Mouse (Mus musculus) liver, embryonic 12.5 days (tissue): Measurements from ENCODE around the gene Fhit. TPM values are rescaled to one million over a fixed set of nuclear protein-coding genes. Genes with fewer than 3 reads are reported as not detected.

ENCODE experiments used
- ATAC-seq: fragments of 200-750 bp; cut with Nextera tagmentation; 2 replicates; pipeline ENCODE4 v1.8.0; 2017; ENCODE audit warnings: moderate number of reproducible peaks, mild to moderate bottlenecking, moderate library complexity
- H3K27ac ChIP-seq: fragments of 300-500 bp; sonication (generic); 2 replicates; pipeline ENCODE4 v1.5.1; 2016; ENCODE audit warnings: mild to moderate bottlenecking
- H3K27me3 ChIP-seq: fragments of 300-500 bp; sonication (generic); replicated peaks from 2 replicates; pipeline ENCODE4 v1.6.1; 2016; ENCODE audit warnings: mild to moderate bottlenecking, moderate library complexity
- H3K36me3 ChIP-seq: fragments of 300-500 bp; sonication (generic); 2 replicates; pipeline ENCODE4 v1.6.1; 2016; ENCODE audit warnings: mild to moderate bottlenecking, moderate library complexity
- H3K4me1 ChIP-seq: fragments of 300-500 bp; sonication (generic); 2 replicates; pipeline ENCODE4 v1.6.1; 2016
- H3K4me2 ChIP-seq: fragments of 300-500 bp; sonication (generic); 2 replicates; pipeline ENCODE4 v1.6.1; 2016; ENCODE audit warnings: mild to moderate bottlenecking, moderate library complexity
- H3K4me3 ChIP-seq: fragments of 300-500 bp; sonication (generic); 2 replicates; pipeline ENCODE4 v1.5.1; 2016; ENCODE audit warnings: mild to moderate bottlenecking, moderate library complexity
- H3K9ac ChIP-seq: fragments of 300-500 bp; sonication (generic); 2 replicates; pipeline ENCODE4 v1.6.1; 2016; ENCODE audit warnings: mild to moderate bottlenecking, moderate library complexity
- H3K9me3 ChIP-seq: fragments of 300-500 bp; sonication (generic); replicated peaks from 2 replicates; pipeline ENCODE4 v1.6.1; 2016; ENCODE audit warnings: mild to moderate bottlenecking, moderate library complexity
- WGBS: fragments of 180-500 bp; shearing (Covaris S2); methylation state at CpG from one replicate; pipeline ENCODE4 v1.1.7; 2016; ENCODE audit not compliant: insufficient replicate concordance; 5-methylcytosine and 5-hydroxymethylcytosine counted together
- polyA plus RNA-seq: library from polyadenylated mRNA; unstranded; fragments of >200 nt; fragmentation: Nextera tagmentation; extraction: Ambion mirVana; gene quantifications from 2 replicates; pipeline ENCODE4 v1.2.1, GENCODE M21; 2016

Gene Fhit
- polyA plus RNA-seq, 1 experiment from 2014 or later: 2.1 TPM

DNA sequence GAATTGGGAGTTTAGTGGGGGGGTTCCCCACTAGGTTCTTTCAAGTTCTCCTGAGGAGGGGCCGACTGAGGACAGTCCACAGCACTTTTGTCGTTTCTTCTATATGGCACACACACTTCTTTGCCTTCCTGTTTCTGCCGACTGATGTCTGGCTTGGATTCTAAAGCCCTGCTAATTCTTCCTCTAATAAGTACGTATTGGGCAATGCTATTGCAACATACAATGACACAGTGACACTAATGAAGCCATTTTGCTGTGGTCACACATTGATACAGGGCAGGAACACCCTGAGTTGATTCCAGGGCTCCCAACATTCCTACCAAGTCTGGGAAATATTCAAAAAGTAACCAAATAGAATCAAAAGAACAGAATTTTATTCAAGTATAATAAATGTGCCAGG, 1032.2 kb downstream of the Fhit start:
- H3K4me1 ChIP-seq: no peaks in the 10 kb centered on the region
- ATAC-seq: no peak

DNA sequence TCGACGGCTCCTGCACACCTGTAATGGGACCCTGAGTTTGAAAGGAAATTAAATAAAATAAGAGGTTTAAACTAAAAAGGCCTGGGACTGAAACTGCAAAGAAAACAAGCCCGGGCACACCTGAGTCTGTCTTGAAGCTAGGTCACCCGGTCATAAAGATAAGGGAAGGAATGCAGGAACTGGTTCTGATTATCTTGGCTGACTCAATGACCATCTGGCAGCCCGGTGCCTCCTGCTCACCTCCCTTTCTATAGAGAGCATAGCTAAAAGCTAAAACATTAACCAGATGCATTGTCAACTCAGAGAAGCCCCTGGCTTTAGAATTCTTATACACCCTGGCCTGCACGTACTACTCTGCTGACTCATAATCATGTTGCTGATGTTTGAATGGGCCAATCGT, 1032.7 kb downstream of the Fhit start:
- no peak for ATAC-seq

More for the DNA sequence above, 1032.2 kb downstream of the Fhit start:
- WGBS: 66% methylated on average over 4 of the region's 4 CpGs
- no peaks in the 10 kb centered on the region for H3K27me3 ChIP-seq
- no peak overlapping the region for H3K4me2 ChIP-seq
- H3K4me3 ChIP-seq: no peak overlapping the region
- no peaks in the 10 kb centered on the region for H3K36me3 ChIP-seq
- H3K9ac ChIP-seq: no peak overlapping the region
- no peaks in the 10 kb centered on the region for H3K9me3 ChIP-seq
- no peak overlapping the region for H3K27ac ChIP-seq

GRCm38 (mm10) chr14:10126536-10126935, 1035.3 kb downstream of the Fhit start:
- Histone ChIP-seq H3K4me2 (no peak overlapping the region), H3K9ac (no peak overlapping the region), H3K9me3 (no peaks in the 10 kb centered on the region), H3K36me3 (no peaks in the 10 kb centered on the region), H3K27ac (no peak overlapping the region), H3K4me1 (no peaks in the 10 kb centered on the region), H3K27me3 (no peaks in the 10 kb centered on the region), H3K4me3 (no peak overlapping the region)
- ATAC-seq: no peak

More for the DNA sequence above, 1032.7 kb downstream of the Fhit start:
- no peaks in the 10 kb centered on the region for H3K36me3 ChIP-seq
- WGBS: 63% methylated on average over 7 of the region's 7 CpGs
- H3K4me1 ChIP-seq: no peaks in the 10 kb centered on the region
- no peak overlapping the region for H3K4me3 ChIP-seq
- H3K27ac ChIP-seq: no peak overlapping the region
- H3K9me3 ChIP-seq: no peaks in the 10 kb centered on the region
- no peak overlapping the region for H3K4me2 ChIP-seq
- no peak overlapping the region for H3K9ac ChIP-seq
- H3K27me3 ChIP-seq: no peaks in the 10 kb centered on the region

DNA sequence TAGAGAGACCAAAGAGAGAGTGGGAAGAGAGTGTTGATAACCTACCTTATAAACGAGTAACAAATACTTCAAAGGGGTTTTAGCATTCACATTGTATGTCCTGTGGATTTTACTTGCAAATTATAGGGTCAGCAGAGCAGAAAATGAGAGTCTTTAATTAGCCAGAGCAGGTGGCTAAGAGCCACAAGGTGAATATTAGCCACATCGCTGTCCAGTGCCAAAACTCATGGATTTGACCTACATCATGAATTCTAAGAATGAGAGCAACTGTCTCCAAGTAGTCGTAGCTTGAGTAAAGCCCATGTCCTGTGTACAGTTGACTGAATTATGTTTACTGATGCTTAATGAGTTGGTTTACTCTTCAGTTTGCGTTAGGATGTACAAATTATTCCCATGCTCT, 1039.7 kb downstream of the Fhit start:
- H3K4me3 ChIP-seq: no peak overlapping the region
- no peak overlapping the region for H3K4me2 ChIP-seq
- WGBS: 62% methylated on average over 4 of the region's 4 CpGs
- no peaks in the 10 kb centered on the region for H3K9me3 ChIP-seq
- no peak overlapping the region for H3K9ac ChIP-seq
- H3K36me3 ChIP-seq: no peaks in the 10 kb centered on the region
- H3K27me3 ChIP-seq: no peaks in the 10 kb centered on the region
- H3K4me1 ChIP-seq: no peaks in the 10 kb centered on the region
- no peak for ATAC-seq
- H3K27ac ChIP-seq: no peak overlapping the region

DNA sequence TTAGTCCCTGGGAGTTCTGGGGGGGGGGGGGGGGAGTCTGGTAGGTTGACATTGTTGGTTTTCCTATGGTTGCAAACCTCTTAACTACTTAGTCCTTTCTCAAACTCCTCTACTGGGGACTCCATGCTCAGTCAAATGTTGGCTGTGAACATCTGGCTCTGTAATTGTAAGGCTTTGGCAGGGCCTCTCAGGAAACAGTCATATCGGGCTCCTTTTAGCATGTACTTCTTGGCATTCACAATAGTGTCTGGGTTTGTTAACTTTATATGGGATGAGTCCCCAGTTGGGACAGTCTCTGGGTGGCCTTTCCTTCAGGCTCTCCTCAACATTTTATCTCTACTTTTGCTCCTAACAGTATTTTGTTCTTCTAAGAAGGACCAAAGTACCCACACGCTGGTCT, 1065.6 kb downstream of the Fhit start:
- no peaks in the 10 kb centered on the region for H3K36me3 ChIP-seq
- no peak overlapping the region for H3K9ac ChIP-seq
- H3K4me3 ChIP-seq: no peak overlapping the region
- no peaks in the 10 kb centered on the region for H3K27me3 ChIP-seq
- H3K27ac ChIP-seq: no peak overlapping the region
- no peaks in the 10 kb centered on the region for H3K9me3 ChIP-seq
- ATAC-seq: no peak
- H3K4me2 ChIP-seq: no peak overlapping the region
- no peaks in the 10 kb centered on the region for H3K4me1 ChIP-seq
- 68% methylated on average over 2 of the region's 2 CpGs for WGBS

GRCm38 (mm10) chr14:10079062-10079461, 1082.8 kb downstream of the Fhit start:
- 58% methylated on average over 3 of the region's 3 CpGs for WGBS

DNA sequence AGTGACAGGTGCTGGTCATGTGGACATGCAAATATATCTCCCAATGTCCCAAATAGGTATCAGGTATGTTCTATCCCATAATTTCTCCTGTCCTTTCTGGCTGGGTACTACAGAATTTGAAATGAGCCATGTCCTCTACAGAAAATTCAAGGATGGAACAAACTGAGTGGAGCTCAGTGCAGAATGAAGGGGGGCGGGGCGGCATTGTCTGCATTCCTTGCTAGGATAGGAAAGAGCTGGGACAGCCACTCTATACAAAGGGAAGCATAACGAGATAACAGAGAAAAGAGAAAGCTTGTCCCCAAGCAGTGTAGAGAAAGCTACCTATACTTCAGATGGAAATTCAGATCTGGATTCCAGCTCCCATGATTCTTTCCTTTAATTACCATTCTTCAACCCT, 1111.9 kb downstream of the Fhit start:
- H3K27me3 ChIP-seq: no peaks in the 10 kb centered on the region
- H3K9me3 ChIP-seq: no peaks in the 10 kb centered on the region
- H3K9ac ChIP-seq: no peak overlapping the region
- no peak overlapping the region for H3K4me3 ChIP-seq
- no peaks in the 10 kb centered on the region for H3K4me1 ChIP-seq
- no peak overlapping the region for H3K27ac ChIP-seq
- no peaks in the 10 kb centered on the region for H3K36me3 ChIP-seq
- WGBS: 61% methylated on average over 3 of the region's 3 CpGs
- no peak overlapping the region for H3K4me2 ChIP-seq
- ATAC-seq: no peak

More at GRCm38 (mm10) chr14:10079062-10079461, 1082.8 kb downstream of the Fhit start:
- Histone ChIP-seq H3K27me3 (no peaks in the 10 kb centered on the region), H3K9me3 (no peaks in the 10 kb centered on the region), H3K4me2 (no peak overlapping the region), H3K27ac (no peak overlapping the region), H3K36me3 (no peaks in the 10 kb centered on the region), H3K4me1 (no peaks in the 10 kb centered on the region), H3K4me3 (no peak overlapping the region), H3K9ac (no peak overlapping the region)
- ATAC-seq: no peak

- Histone ChIP-seq H3K4me1 (no peaks in the 10 kb centered on the region), H3K9ac (no peak overlapping the region), H3K4me3 (no peak overlapping the region), H3K36me3 (no peaks in the 10 kb centered on the region), H3K4me2 (no peak overlapping the region), H3K27me3 (no peaks in the 10 kb centered on the region), H3K9me3 (no peaks in the 10 kb centered on the region), H3K27ac (no peak overlapping the region)
- WGBS: 59% methylated on average over 2 of the region's 2 CpGs
- ATAC-seq: no peak
These were observed 1114.6 kb downstream of the Fhit start for GRCm38 (mm10) chr14:10047123-10047783.

- Histone ChIP-seq H3K36me3 (no peaks in the 10 kb centered on the region), H3K4me1 (no peaks in the 10 kb centered on the region), H3K4me3 (no peak overlapping the region), H3K9me3 (no peaks in the 10 kb centered on the region), H3K4me2 (no peak overlapping the region), H3K27me3 (no peaks in the 10 kb centered on the region), H3K9ac (no peak overlapping the region), H3K27ac (no peak overlapping the region)
- no peak for ATAC-seq
- WGBS: 54% methylated on average over 7 of the region's 7 CpGs
These were observed 1115.3 kb downstream of the Fhit start for GRCm38 (mm10) chr14:10046336-10047122.

- no peaks in the 10 kb centered on the region for H3K36me3 ChIP-seq
- H3K4me1 ChIP-seq: no peaks in the 10 kb centered on the region
- WGBS: 76% methylated on average over 6 of the region's 6 CpGs
- no peaks in the 10 kb centered on the region for H3K9me3 ChIP-seq
- H3K4me2 ChIP-seq: no peak overlapping the region
- no peaks in the 10 kb centered on the region for H3K27me3 ChIP-seq
- no peak overlapping the region for H3K27ac ChIP-seq
- no peak for ATAC-seq
- no peak overlapping the region for H3K9ac ChIP-seq
- H3K4me3 ChIP-seq: no peak overlapping the region
These were observed 1123.8 kb downstream of the Fhit start for GRCm38 (mm10) chr14:10038021-10038420.

GRCm38 (mm10) chr14:10036685-10037215, 1125.1 kb downstream of the Fhit start:
- 60% methylated on average over 2 of the region's 2 CpGs for WGBS
- no peak for ATAC-seq
- Histone ChIP-seq H3K27me3 (no peaks in the 10 kb centered on the region), H3K4me1 (no peaks in the 10 kb centered on the region), H3K36me3 (no peaks in the 10 kb centered on the region), H3K4me2 (no peak overlapping the region), H3K9me3 (no peaks in the 10 kb centered on the region), H3K27ac (no peak overlapping the region), H3K9ac (no peak overlapping the region), H3K4me3 (no peak overlapping the region)

GRCm38 (mm10) chr14:10035682-10036081, 1126.2 kb downstream of the Fhit start:
- Histone ChIP-seq H3K9me3 (no peaks in the 10 kb centered on the region), H3K27me3 (no peaks in the 10 kb centered on the region), H3K4me1 (no peaks in the 10 kb centered on the region), H3K4me2 (no peak overlapping the region), H3K4me3 (no peak overlapping the region), H3K9ac (no peak overlapping the region), H3K36me3 (no peaks in the 10 kb centered on the region), H3K27ac (no peak overlapping the region)
- 44% methylated on average over 3 of the region's 3 CpGs for WGBS
- ATAC-seq: no peak
